Mouse (Mus musculus) liver, postnatal 0 days (tissue): ENCODE measurements at regions not wholly inside any gene's neighbourhood (a gene's known extent, or its start where the extent isn't known, plus 50 kb on each side); places are given as distances from the start of the nearest gene placed in this dataset.

Source experiments
- ATAC-seq: fragments of 200-750 bp; cut with Nextera tagmentation; 2 replicates; pipeline ENCODE4 v1.8.0; 2017; ENCODE audit warnings: mild to moderate bottlenecking, moderate library complexity
- DNase-seq: peaks from one replicate; pipeline ENCODE4 v3.0.0-alpha.2; 2016
- H3K27ac ChIP-seq: fragments of 300-500 bp; sonication (generic); 2 replicates; pipeline ENCODE4 v1.5.1; 2014; ENCODE audit warnings: antibody characterized with exemption, moderate library complexity, mild to moderate bottlenecking, low read depth
- H3K27me3 ChIP-seq: fragments of 300-500 bp; sonication (generic); 2 replicates; pipeline ENCODE4 v1.6.1; 2014; ENCODE audit warnings: low read length, control low read depth, mixed read lengths; ENCODE audit not compliant: insufficient read depth
- H3K36me3 ChIP-seq: fragments of 300-500 bp; sonication (generic); replicated peaks from 2 replicates; pipeline ENCODE4 v1.6.1; 2014; ENCODE audit warnings: mild to moderate bottlenecking, control low read depth, low read length, moderate library complexity, mixed read lengths; ENCODE audit not compliant: insufficient read depth
- H3K4me1 ChIP-seq: fragments of 300-500 bp; sonication (generic); 2 replicates; pipeline ENCODE4 v1.6.1; 2014; ENCODE audit warnings: antibody characterized with exemption, mild to moderate bottlenecking, control low read depth; ENCODE audit not compliant: insufficient read depth
- H3K4me2 ChIP-seq: fragments of 300-500 bp; sonication (generic); 2 replicates; pipeline ENCODE4 v1.6.1; 2014; ENCODE audit warnings: low read depth, mild to moderate bottlenecking, low read length, moderate library complexity, mixed read lengths
- H3K4me3 ChIP-seq: fragments of 300-500 bp; sonication (generic); 2 replicates; pipeline ENCODE4 v1.5.1; 2014; ENCODE audit warnings: low read depth, low read length
- H3K9ac ChIP-seq: fragments of 300-500 bp; sonication (generic); replicated peaks from 2 replicates; pipeline ENCODE4 v1.6.1; 2014; ENCODE audit warnings: mild to moderate bottlenecking, moderate library complexity
- H3K9me3 ChIP-seq: fragments of 300-500 bp; sonication (generic); 2 replicates; pipeline ENCODE4 v1.6.1; 2016; ENCODE audit warnings: mild to moderate bottlenecking, control low read depth, low read length, mixed read lengths
- CTCF ChIP-seq: sonication (generic); IDR thresholded peaks from 2 replicates; pipeline ENCODE4 v1.5.1; 2016; ENCODE audit warnings: antibody characterized with exemption, low read depth
- EP300 ChIP-seq: IDR thresholded peaks from 2 replicates; pipeline ENCODE4 v1.6.1; 2016; ENCODE audit warnings: antibody characterized with exemption, low read depth, mild to moderate bottlenecking
- WGBS: fragments of 180-500 bp; shearing (Covaris S2); extraction: QIAGEN DNeasy Blood & Tissue Kit; methylation state at CpG from one replicate; pipeline ENCODE4 v1.1.7; 2014; ENCODE audit not compliant: insufficient replicate concordance; 5-methylcytosine and 5-hydroxymethylcytosine counted together

GRCm38 (mm10) chr7:135829246-135829645, 113.1 kb upstream of the Mki67 start:
- 58% methylated on average over 2 of the region's 2 CpGs for WGBS
- H3K4me2 ChIP-seq: no peak overlapping the region
- DNase-seq: no peak
- no peaks in the 10 kb centered on the region for H3K9me3 ChIP-seq
- ATAC-seq: no peak
- H3K4me3 ChIP-seq: no peak overlapping the region
- H3K4me1 ChIP-seq: 0 out of 2 replicates have a peak, but pooled peaks cover 5% of the 10 kb centered on the region
- TF ChIP-seq EP300: no peak
- H3K9ac ChIP-seq: no peak overlapping the region
- no peaks in the 10 kb centered on the region for H3K27me3 ChIP-seq
- H3K36me3 ChIP-seq: no peaks in the 10 kb centered on the region
- no peak overlapping the region for H3K27ac ChIP-seq

GRCm38 (mm10) chr7:135833425-135833824, 117.3 kb upstream of the Mki67 start:
- WGBS: 62% methylated on average over 9 of the region's 9 CpGs
- Histone ChIP-seq H3K9ac (no peak overlapping the region), H3K36me3 (no peaks in the 10 kb centered on the region), H3K4me3 (no peak overlapping the region), H3K9me3 (no peaks in the 10 kb centered on the region), H3K4me1 (no peaks in the 10 kb centered on the region), H3K4me2 (no peak overlapping the region), H3K27ac (no peak overlapping the region), H3K27me3 (0 out of 2 replicates have a peak, but pooled peaks cover 3% of the 10 kb centered on the region)
- TF ChIP-seq EP300 (no peak), CTCF (no peak)
- DNase-seq (no peak), ATAC-seq (no peak)

- no peaks in the 10 kb centered on the region for H3K4me1 ChIP-seq
- no peak overlapping the region for H3K27ac ChIP-seq
- H3K36me3 ChIP-seq: no peaks in the 10 kb centered on the region
- TF ChIP-seq EP300 (no peak), CTCF (peak; percentile 76)
- WGBS: 41% methylated on average over 12 of the region's 12 CpGs
- H3K9ac ChIP-seq: no peak overlapping the region
- H3K4me2 ChIP-seq: no peak overlapping the region
- no peak overlapping the region for H3K4me3 ChIP-seq
- ATAC-seq: no peak
- H3K27me3 ChIP-seq: 0 out of 2 replicates have a peak, but pooled peaks cover 3% of the 10 kb centered on the region
- no peaks in the 10 kb centered on the region for H3K9me3 ChIP-seq
- DNase-seq: peak; percentile 58
These were observed 120.9 kb upstream of the Mki67 start for GRCm38 (mm10) chr7:135836808-135837733.

GRCm38 (mm10) chr7:135844018-135844417, 127.9 kb upstream of the Mki67 start:
- ATAC-seq (no peak), DNase-seq (no peak)
- H3K27me3 ChIP-seq: peaks cover 12% of the 10 kb centered on the region; the same call in 1 of the 2 replicates

GRCm38 (mm10) chr7:135847304-135847703, 131.1 kb upstream of the Mki67 start:
- 39% methylated on average over 9 of the region's 9 CpGs for WGBS
- Histone ChIP-seq H3K4me2 (no peak overlapping the region), H3K27ac (no peak overlapping the region), H3K4me3 (no peak overlapping the region), H3K9me3 (no peaks in the 10 kb centered on the region), H3K27me3 (peaks cover 24% of the 10 kb centered on the region), H3K4me1 (no peaks in the 10 kb centered on the region), H3K36me3 (no peaks in the 10 kb centered on the region), H3K9ac (no peak overlapping the region)
- no peak for TF ChIP-seq EP300
- TF ChIP-seq CTCF: no peak
- DNase-seq (no peak), ATAC-seq (no peak)

More at GRCm38 (mm10) chr7:135844018-135844417, 127.9 kb upstream of the Mki67 start:
- Histone ChIP-seq H3K9me3 (no peaks in the 10 kb centered on the region), H3K36me3 (no peaks in the 10 kb centered on the region), H3K4me2 (no peak overlapping the region), H3K9ac (no peak overlapping the region), H3K27ac (no peak overlapping the region), H3K4me1 (no peaks in the 10 kb centered on the region), H3K4me3 (no peak overlapping the region)
- whole genome bisulfite sequencing: 80% methylated on average over 5 of the region's 5 CpGs
- no peak for TF ChIP-seq EP300
- no peak for TF ChIP-seq CTCF

- Histone ChIP-seq H3K27ac (no peak overlapping the region), H3K36me3 (no peaks in the 10 kb centered on the region), H3K4me2 (no peak overlapping the region), H3K9me3 (no peaks in the 10 kb centered on the region), H3K27me3 (peaks cover 33% of the 10 kb centered on the region), H3K4me3 (no peak overlapping the region), H3K4me1 (no peaks in the 10 kb centered on the region), H3K9ac (no peak overlapping the region)
- TF ChIP-seq EP300 (no peak), CTCF (no peak)
- ATAC-seq: no peak
- WGBS: 57% methylated on average over 4 of the region's 4 CpGs
- DNase-seq: no peak
These were observed 132.0 kb upstream of the Mki67 start for GRCm38 (mm10) chr7:135848170-135848569.
